Mouse (Mus musculus) liver, adult 2 months (tissue): ENCODE measurements around the gene Hfe.

ENCODE experiments used
- CTCF ChIP-seq: fragments of 200-500 bp; IDR thresholded peaks from 2 replicates; pipeline ENCODE4 v1.5.1; 2011; ENCODE audit warnings: low read depth, low read length, control low read depth
- POLR2A ChIP-seq: fragments of 200-500 bp; IDR thresholded peaks from 2 replicates; pipeline ENCODE4 v1.6.1; 2011; ENCODE audit warnings: low read length, control low read depth; ENCODE audit not compliant: insufficient read depth; ENCODE audit errors: extremely low read depth

DNA sequence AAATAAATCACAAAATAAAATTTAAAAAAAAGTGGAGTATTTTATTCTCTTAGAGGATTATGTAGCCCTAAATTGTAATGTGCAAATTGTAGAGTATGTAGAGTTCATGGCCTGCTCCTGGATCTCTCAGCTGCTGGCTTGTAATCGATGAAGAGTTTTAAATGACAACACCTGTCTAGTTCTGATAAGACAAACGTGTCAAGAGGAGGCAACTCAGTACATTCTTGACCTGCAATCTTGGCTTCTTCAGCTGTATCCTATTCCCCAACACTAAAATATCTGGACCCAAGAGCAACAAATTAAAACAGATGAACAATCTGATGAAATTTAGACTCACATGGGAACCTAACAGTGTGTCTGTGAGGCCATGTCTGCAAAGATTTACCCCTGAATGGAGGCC, 21.2 kb downstream of the Hfe start:
- TF ChIP-seq CTCF (no peak), POLR2A (no peak)
